Mouse (Mus musculus): ENCODE results near the gene Cdh1.

- TF ChIP-seq CTCF (IDR thresholded peaks at IDR 0.05; ENCODE audit: low read depth) (no peak), EP300 (IDR thresholded peaks at IDR 0.05; ENCODE audit: low read depth) (no peak)
Observed at GRCm38 (mm10) chr8:106563691-106564182, 39.4 kb upstream of the Cdh1 start.

Data from liver, embryonic 14.5 days (tissue).